Mouse (Mus musculus) liver, embryonic 14.5 days (tissue): Measurements from ENCODE around the gene Gpd2.

Experiments used
- CTCF ChIP-seq: IDR thresholded peaks from 2 replicates; pipeline ENCODE4 v1.5.1; 2016; ENCODE audit warnings: antibody characterized with exemption, low read depth, control low read depth
- EP300 ChIP-seq: IDR thresholded peaks from 2 replicates; pipeline ENCODE4 v1.6.1; 2016; ENCODE audit warnings: antibody characterized with exemption, low read depth

- TF ChIP-seq CTCF (no peak), EP300 (no peak)
Observed at GRCm38 (mm10) chr2:57338779-57339178, 101.3 kb downstream of the Gpd2 start.
